Mouse (Mus musculus) neural tube, embryonic 10.5 days (tissue): ENCODE results near the gene Wnt9b.

Experiments
- DNase-seq: peaks from one replicate; pipeline ENCODE4 v3.0.0-alpha.2; 2017; ENCODE audit warnings: low spot score; ENCODE audit errors: extremely low spot score

The Wnt9b gene

GRCm38 (mm10) chr11:103683667-103684334 lies 65.8 kb downstream of the Wnt9b start:
- DNase-seq = no peak
